Mouse (Mus musculus) Patski (cell line): Measurements from ENCODE around the gene Ccdc51. TPM values are rescaled to one million over a fixed set of nuclear protein-coding genes. Genes with fewer than 3 reads are reported as not detected.

ENCODE experiments used
- ATAC-seq: fragments of 100-300 bp; one replicate; pipeline ENCODE4 v1.8.0; 2021
- CTCF ChIA-PET: fragments of 350-600 bp; sonication (Branson Sonifier 250); formaldehyde crosslinking; loops from one replicate; lab custom pipeline; 2022; ENCODE audit warnings: inconsistent platforms; lab: Charles Lee
- POLR2A ChIA-PET: fragments of 350-600 bp; sonication (Branson Sonifier 250); formaldehyde crosslinking; loops from one replicate; lab custom pipeline; 2022; ENCODE audit warnings: antibody characterized with exemption, inconsistent platforms; lab: Charles Lee
- DNase-seq: peaks from one replicate; pipeline ENCODE4 v3.0.0-alpha.2; 2011; ENCODE audit warnings: low read depth, low spot score
- H3K27me3 ChIP-seq: fragments of 371-371 bp; one replicate; pipeline ENCODE4 v1.5.1; 2021
- CTCF ChIP-seq: fragments of 100-300 bp; IDR thresholded peaks from one replicate; pipeline ENCODE4 v1.5.1; 2021
- in situ Hi-C: fragments of 300-500 bp; cut with MboI; formaldehyde crosslinking; loops from 3 replicates; pipeline ENCODE4 v1.11.1; 2018; ENCODE audit warnings: low pct_unique_long_range_greater_than_20kb, mixed read lengths
- polyA plus RNA-seq: library from polyadenylated mRNA; unstranded; gene quantifications from one replicate; pipeline ENCODE4 v1.2.3, GENCODE M21; 2021

Gene Ccdc51
- polyA plus RNA-seq, 1 experiment from 2014 or later, result 8.4 TPM

GRCm38 (mm10) chr9:109050674-109050997 is 31.7 kb upstream of the Ccdc51 start:
- POLR2A ChIA-PET, result no interaction called here
- TF ChIP-seq CTCF, result no peak
- H3K27me3 ChIP-seq, result no peaks in the 10 kb centered on the region
- ATAC-seq (no peak), DNase-seq (no peak)
- CTCF ChIA-PET, result no interaction called here
- in situ Hi-C loops, result no loop called here

DNA sequence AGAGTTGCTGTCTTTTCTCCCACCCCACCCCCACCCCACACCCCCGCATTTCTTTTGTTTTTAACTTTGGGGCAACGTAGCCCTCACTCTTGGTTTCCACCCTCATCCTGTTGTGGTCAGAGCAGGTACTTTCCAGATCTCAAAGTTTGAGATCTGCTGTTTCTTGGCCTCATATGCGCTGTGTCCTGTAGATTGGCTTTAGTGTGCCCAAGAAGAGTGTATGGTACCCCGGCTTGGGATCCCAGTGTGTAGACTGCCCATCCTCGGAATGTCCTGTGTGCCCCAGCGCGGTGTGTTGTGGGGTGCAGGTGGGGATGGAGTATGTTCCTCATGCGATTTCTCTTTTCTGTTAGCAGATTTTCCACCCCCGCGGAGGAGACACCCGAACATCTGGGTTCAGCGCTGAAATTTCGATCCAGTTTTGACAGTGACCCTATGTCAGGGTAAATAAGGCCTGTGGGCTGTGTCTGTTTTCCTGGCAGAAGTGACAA is 31.2 kb upstream of the Ccdc51 start:
- ChIA-PET POLR2A (no interaction called here), CTCF (no interaction called here)
- in situ Hi-C loops, result no loop called here
- DNase-seq, result no peak
- no peak for ATAC-seq
- no peaks in the 10 kb centered on the region for H3K27me3 ChIP-seq
- TF ChIP-seq CTCF, result no peak

DNA sequence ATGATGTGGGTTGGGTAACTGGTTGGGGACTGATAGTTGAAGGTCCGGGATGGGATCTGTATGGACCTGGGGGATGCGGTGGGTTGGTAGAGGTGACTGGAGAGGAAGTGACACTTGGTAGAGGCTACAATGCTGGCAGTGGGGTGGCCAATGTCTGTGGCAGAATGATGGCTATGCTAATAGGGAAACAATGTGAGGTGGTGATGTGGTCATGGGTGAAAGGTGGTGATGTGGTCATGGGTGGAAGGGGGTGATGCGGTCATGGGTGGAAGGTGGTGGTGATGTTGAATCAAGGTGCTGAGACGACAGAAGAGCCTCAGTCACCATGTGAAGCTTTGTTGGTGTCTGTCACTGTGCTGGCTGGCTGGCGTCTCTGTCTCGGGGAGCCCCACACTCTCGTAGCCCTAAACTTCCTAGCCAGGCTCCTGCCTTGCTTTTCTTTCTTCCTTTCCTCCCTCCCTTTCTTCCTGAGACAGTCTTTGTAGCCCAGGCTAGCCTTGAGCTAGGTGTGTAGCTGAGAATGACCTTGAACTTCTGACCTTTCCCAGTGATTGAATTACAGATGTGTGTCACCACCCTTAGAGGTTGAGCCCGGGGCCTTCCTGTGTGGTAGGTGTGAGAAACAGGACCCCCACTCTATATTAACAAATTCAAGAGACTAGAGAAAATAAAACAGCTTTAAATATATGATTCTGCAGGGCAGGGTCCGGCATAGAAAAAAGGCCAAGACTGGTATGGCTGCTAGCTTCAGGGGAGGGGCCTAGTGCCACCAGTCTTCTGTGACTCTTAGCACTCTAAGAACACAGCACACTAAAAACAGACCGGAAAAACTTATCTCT is 30.4 kb upstream of the Ccdc51 start:
- ATAC-seq, result no peak
- CTCF ChIA-PET, result interaction anchor here (0.8 kb wide), 1 partner anchor 9 kb away, joined by 3 read pairs; no protein-coding TSS in a partner anchor
- DNase-seq, result no peak
- no peaks in the 10 kb centered on the region for H3K27me3 ChIP-seq
- no peak for TF ChIP-seq CTCF
- POLR2A ChIA-PET, result no interaction called here
- in situ Hi-C loops, result no loop called here

- no peaks in the 10 kb centered on the region for H3K27me3 ChIP-seq
- TF ChIP-seq CTCF, result no peak
- ChIA-PET CTCF (no interaction called here), POLR2A (no interaction called here)
- DNase-seq (no peak), ATAC-seq (no peak)
- in situ Hi-C loops, result no loop called here
These were observed 29.6 kb upstream of the Ccdc51 start for GRCm38 (mm10) chr9:109052490-109053260.

- no peak for ATAC-seq
- TF ChIP-seq CTCF, result no peak
- in situ Hi-C loops, result no loop called here
- no peaks in the 10 kb centered on the region for H3K27me3 ChIP-seq
- DNase-seq, result no peak
- POLR2A ChIA-PET, result no interaction called here
- CTCF ChIA-PET, result no interaction called here
These were observed 28.9 kb upstream of the Ccdc51 start for GRCm38 (mm10) chr9:109053366-109053765.

- DNase-seq, result no peak
- ATAC-seq, result no peak
- H3K27me3 ChIP-seq, result no peaks in the 10 kb centered on the region
- in situ Hi-C loops, result no loop called here
- CTCF ChIA-PET, result no interaction called here
- POLR2A ChIA-PET, result no interaction called here
- no peak for TF ChIP-seq CTCF
These were observed 28.4 kb upstream of the Ccdc51 start for GRCm38 (mm10) chr9:109053851-109054250.

DNA sequence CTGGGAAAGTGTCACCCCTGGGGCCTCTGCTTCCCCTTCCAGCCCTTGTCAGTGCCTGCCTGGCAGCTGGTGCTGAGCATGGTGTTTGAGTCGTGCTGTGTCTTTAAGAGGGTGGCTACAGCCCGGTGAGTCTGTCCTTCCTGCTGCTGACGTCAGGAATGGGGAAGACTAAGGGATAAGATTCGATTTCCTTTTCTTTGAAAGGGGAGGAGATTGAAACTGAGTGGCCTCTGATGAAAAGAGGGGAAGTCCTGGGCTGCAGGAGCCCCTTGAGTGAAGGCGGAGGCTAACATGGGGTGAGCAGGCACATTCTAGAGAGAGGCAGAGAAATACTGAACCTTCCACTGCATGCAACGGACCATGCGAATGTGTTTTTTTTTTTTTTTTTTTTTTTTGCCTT is 27.6 kb upstream of the Ccdc51 start:
- in situ Hi-C loops, result no loop called here
- ATAC-seq, result peak; percentile 38

GRCm38 (mm10) chr9:109055271-109056030 is 26.8 kb upstream of the Ccdc51 start:
- DNase-seq (no peak), ATAC-seq (no peak)
- H3K27me3 ChIP-seq, result no peaks in the 10 kb centered on the region
- ChIA-PET POLR2A (no interaction called here), CTCF (interaction anchor here (1.1 kb wide), 1 partner anchor 10 kb away, joined by 3 read pairs; no protein-coding TSS in a partner anchor)
- in situ Hi-C loops, result no loop called here
- TF ChIP-seq CTCF, result no peak

More for the DNA sequence above, 27.6 kb upstream of the Ccdc51 start:
- ChIA-PET CTCF (interaction anchor here (1.1 kb wide), 1 partner anchor 9 kb away, joined by 3 read pairs; no protein-coding TSS in a partner anchor), POLR2A (no interaction called here)
- TF ChIP-seq CTCF, result no peak
- no peaks in the 10 kb centered on the region for H3K27me3 ChIP-seq
- no peak for DNase-seq

GRCm38 (mm10) chr9:109056081-109056690 is 26.1 kb upstream of the Ccdc51 start:
- no peak for ATAC-seq
- ChIA-PET CTCF (interaction anchor here (1.0 to 1.1 kb wide), 2 partner anchors 10 kb away, joined by 3 read pairs; no protein-coding TSS in a partner anchor), POLR2A (interaction anchor here (0.5 kb wide), 1 partner anchor 229 kb away, joined by 3 read pairs; no protein-coding TSS in a partner anchor)
- no peaks in the 10 kb centered on the region for H3K27me3 ChIP-seq
- in situ Hi-C loops, result no loop called here
- no peak for DNase-seq
- no peak for TF ChIP-seq CTCF

DNA sequence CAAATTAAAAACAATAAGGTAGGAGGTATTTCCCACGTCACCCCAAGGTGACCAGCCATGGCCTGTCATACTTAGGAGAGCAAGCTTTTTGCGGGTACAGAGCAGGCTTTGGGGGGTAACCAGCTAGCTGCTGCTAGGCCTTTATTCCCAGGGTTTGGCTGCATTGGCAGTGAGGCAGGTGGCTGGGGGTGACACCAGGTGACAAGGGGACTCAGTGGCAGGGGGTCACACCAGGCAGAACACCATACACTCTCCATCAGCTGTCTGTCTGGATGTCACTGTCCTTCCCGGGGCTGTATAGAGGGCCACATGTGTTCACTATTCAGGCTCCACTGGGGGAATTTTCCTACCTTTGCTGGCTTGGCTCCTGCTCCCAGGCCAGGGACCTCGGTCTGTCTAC is 25.4 kb upstream of the Ccdc51 start:
- in situ Hi-C loops, result no loop called here
- DNase-seq (no peak), ATAC-seq (no peak)
- no peak for TF ChIP-seq CTCF
- POLR2A ChIA-PET, result interaction anchor here (0.5 kb wide), 1 partner anchor 228 kb away, joined by 3 read pairs; no protein-coding TSS in a partner anchor
- no peaks in the 10 kb centered on the region for H3K27me3 ChIP-seq
- CTCF ChIA-PET, result interaction anchor here (1.0 kb wide), 1 partner anchor 11 kb away, joined by 3 read pairs; no protein-coding TSS in a partner anchor
